Mouse (Mus musculus): ENCODE measurements around the gene Nsmce3.

- TF ChIP-seq GATA1 (IDR thresholded peaks at IDR 0.05; ENCODE audit: low read length) (no peak), TAL1 (IDR thresholded peaks at IDR 0.05; ENCODE audit: low read length) (no peak)
These were observed 32.8 kb downstream of the Nsmce3 start for GRCm38 (mm10) chr7:64839801-64840575.
